8 mouse cellular contexts compared by ENCODE assay signal in the genomic region with DNA sequence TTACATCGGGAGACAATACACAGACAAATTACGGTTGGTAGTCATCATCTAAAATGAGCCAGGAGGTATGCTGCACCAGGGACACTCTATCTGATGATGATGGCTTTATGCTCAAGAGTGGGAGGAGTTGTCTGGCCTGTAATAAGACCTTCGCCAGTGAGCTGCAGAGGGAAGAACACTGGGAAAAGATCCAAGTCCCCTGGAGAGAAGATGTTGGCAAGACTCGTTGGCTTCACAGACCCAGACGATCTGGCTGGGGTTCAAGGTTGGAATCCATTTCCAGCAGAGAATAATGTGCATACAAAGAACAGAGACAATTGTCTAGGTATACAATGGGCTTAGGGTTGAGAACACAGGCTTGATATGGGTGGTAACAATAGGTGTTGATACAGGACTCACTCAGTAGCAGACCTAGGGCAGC. TPM values are rescaled to one million over a fixed set of nuclear protein-coding genes. Genes with fewer than 3 reads are reported as not detected.
DNase-seq lines count a peak whose midpoint lies in the region; ATAC-seq lines count a peak whose summit lies in the region.

No protein-coding gene starts in this region.

- no peaks in the 10 kb centered on the region for H3K36me3 ChIP-seq in hindbrain, embryonic 13.5 days
- H3K36me3 ChIP-seq in hindbrain, embryonic 11.5 days (ENCODE audit: control insufficient read depth, insufficient read depth, low read length): no peaks in the 10 kb centered on the region
- no peaks in the 10 kb centered on the region for H3K36me3 ChIP-seq in heart, embryonic 15.5 days

- WGBS in hindbrain, embryonic 13.5 days: 68% methylated on average over 5 of the region's 5 CpGs
- WGBS in hindbrain, embryonic 11.5 days: 80% methylated on average over 5 of the region's 5 CpGs
- 24% methylated on average over 5 of the region's 5 CpGs for WGBS in heart, embryonic 15.5 days

- no peak for DNase-seq in hindbrain, embryonic 11.5 days (ENCODE audit: low spot score)
- peak; percentile 44 for DNase-seq in urinary bladder, postnatal 14 days (ENCODE audit: low spot score)
- no peak for DNase-seq in urinary bladder, postnatal 25 days (ENCODE audit: low spot score)
- no peak for DNase-seq in T-cell, adult 2 months (ENCODE audit: low spot score)
- no peak for DNase-seq in left cerebral cortex, postnatal 14 days (ENCODE audit: low spot score in 2 of 2)
- DNase-seq in layer of hippocampus, postnatal 14 days (ENCODE audit: low spot score in 2 of 2): no peak

- H3K4me2 ChIP-seq in hindbrain, embryonic 13.5 days: no peak overlapping the region
- H3K4me2 ChIP-seq in hindbrain, embryonic 11.5 days (replicated peaks; ENCODE audit: low read depth, low read length): no peak overlapping the region
- H3K4me2 ChIP-seq in heart, embryonic 15.5 days: no peak overlapping the region

- H3K27ac ChIP-seq in hindbrain, embryonic 13.5 days: no peak overlapping the region
- no peak overlapping the region for H3K27ac ChIP-seq in hindbrain, embryonic 11.5 days (ENCODE audit: low read depth, low read length)
- 0 out of 2 replicates have a peak overlapping the region, but pooled peaks have one; percentile 14 for H3K27ac ChIP-seq in heart, embryonic 15.5 days

- ATAC-seq in hindbrain, embryonic 13.5 days (ENCODE audit: low FRiP score): peak; percentile 66
- no peak for ATAC-seq in hindbrain, embryonic 11.5 days (ENCODE audit: low FRiP score)
- peak; percentile 53; the same call in 1 of the 2 replicates for ATAC-seq in heart, embryonic 15.5 days (replicated peaks; ENCODE audit: insufficient number of reproducible peaks, insufficient read depth, low FRiP score, low read depth)

- no peaks in the 10 kb centered on the region for H3K9me3 ChIP-seq in hindbrain, embryonic 13.5 days
- H3K9me3 ChIP-seq in hindbrain, embryonic 11.5 days (ENCODE audit: control insufficient read depth, low read length): no peaks in the 10 kb centered on the region
- no peaks in the 10 kb centered on the region for H3K9me3 ChIP-seq in heart, embryonic 15.5 days (replicated peaks)

- no peaks in the 10 kb centered on the region for H3K27me3 ChIP-seq in hindbrain, embryonic 13.5 days
- H3K27me3 ChIP-seq in hindbrain, embryonic 11.5 days (ENCODE audit: control insufficient read depth, insufficient read depth, low read length): no peaks in the 10 kb centered on the region
- no peaks in the 10 kb centered on the region for H3K27me3 ChIP-seq in heart, embryonic 15.5 days

- H3K9ac ChIP-seq in hindbrain, embryonic 13.5 days: no peak overlapping the region
- no peak overlapping the region for H3K9ac ChIP-seq in hindbrain, embryonic 11.5 days (ENCODE audit: low read depth, low read length)
- no peak overlapping the region for H3K9ac ChIP-seq in heart, embryonic 15.5 days

- H3K4me3 ChIP-seq in hindbrain, embryonic 13.5 days: no peak overlapping the region
- no peak overlapping the region for H3K4me3 ChIP-seq in hindbrain, embryonic 11.5 days (ENCODE audit: low read depth, low read length)
- no peak overlapping the region for H3K4me3 ChIP-seq in heart, embryonic 15.5 days

- no peaks in the 10 kb centered on the region for H3K4me1 ChIP-seq in hindbrain, embryonic 13.5 days (replicated peaks)
- no peaks in the 10 kb centered on the region for H3K4me1 ChIP-seq in hindbrain, embryonic 11.5 days (replicated peaks; ENCODE audit: control insufficient read depth, insufficient read depth, low read length)
- H3K4me1 ChIP-seq in heart, embryonic 15.5 days (replicated peaks): peaks cover 10% of the 10 kb centered on the region

- intact Hi-C loops in left cerebral cortex, postnatal 14 days (cut with DNase I): no loop called here

RNA-seq across cellular contexts. Expression of gene Ahi1, which starts 17.1 kb away (rescaled TPM):
- polyA plus RNA-seq in hindbrain, embryonic 13.5 days (2015; fragmentation: Nextera tagmentation; extraction: Ambion mirVana): 59.5 and 60.1 TPM in 2 replicates
- polyA plus RNA-seq in hindbrain, embryonic 11.5 days (2014; fragmentation: Nextera tagmentation; extraction: Ambion mirVana): 23.1 and 23.2 TPM in 2 replicates
- polyA plus RNA-seq in heart, embryonic 15.5 days (2015; fragmentation: Nextera tagmentation; extraction: Ambion mirVana): 2.7 and 5.1 TPM in 2 replicates
- 100 to 1,000 TPM; 164 to 190 TPM for total RNA-seq in left cerebral cortex, postnatal 14 days (2021)
- total RNA-seq in layer of hippocampus, postnatal 14 days (2021): 100 to 1,000 TPM; 189 to 221 TPM
